Mouse (Mus musculus) MEL (cell line): ENCODE measurements around the gene Alg5. TPM values are rescaled to one million over a fixed set of nuclear protein-coding genes. Genes with fewer than 3 reads are reported as not detected.
"Not testable (repeated sequence)": the region's sequence is repeated elsewhere in the genome, so short reads cannot be mapped to it uniquely, and the experiment has no call there.

Experiments
- DNase-seq: peaks from one replicate; pipeline ENCODE4 v3.0.0; 2011; ENCODE audit warnings: low read depth, low spot score
- H3K27ac ChIP-seq: 2 replicates; pipeline ENCODE4 v1.5.1; 2012; ENCODE audit warnings: low read depth, mild to moderate bottlenecking, control low read depth, low read length, moderate library complexity; ENCODE audit not compliant: control insufficient read depth
- H3K27me3 ChIP-seq, 2 experiments: fragments of 150-350 bp in 1 of 2; sonication (generic) in 1 of 2; 2 replicates each; pipeline ENCODE4 v1.6.1; 2012; ENCODE audit warnings: low read length in 2 of 2, mild to moderate bottlenecking in 2 of 2, improper control_type of control experiment in 1 of 2, moderate library complexity in 1 of 2; ENCODE audit not compliant: insufficient read depth in 2 of 2, control insufficient read depth in 1 of 2
- H3K36me3 ChIP-seq, 2 experiments: 2 replicates each; pipeline ENCODE4 v1.6.1; 2012 to 2014; ENCODE audit warnings: low read length in 2 of 2, improper control_type of control experiment in 1 of 2, inconsistent platforms in 1 of 2, mild to moderate bottlenecking in 1 of 2; ENCODE audit not compliant: insufficient read depth in 2 of 2, control insufficient read depth in 1 of 2
- H3K4me1 ChIP-seq, 2 experiments: fragments of 150-350 bp in 1 of 2; sonication (generic) in 1 of 2; 2 replicates each; pipeline ENCODE4 v1.6.1; 2012; ENCODE audit warnings: low read length in 2 of 2, improper control_type of control experiment in 1 of 2, mild to moderate bottlenecking in 1 of 2; ENCODE audit not compliant: insufficient read depth in 2 of 2, control insufficient read depth in 1 of 2
- H3K4me3 ChIP-seq, 2 experiments: fragments of 150-350 bp in 1 of 2; sonication (generic) in 1 of 2; 2 replicates each; pipeline ENCODE4 v1.5.1; 2012; ENCODE audit warnings: low read depth in 2 of 2, low read length in 2 of 2, mild to moderate bottlenecking in 2 of 2, moderate library complexity in 2 of 2, control low read depth in 1 of 2, improper control_type of control experiment in 1 of 2; ENCODE audit not compliant: control insufficient read depth in 1 of 2, insufficient read depth in 1 of 2
- H3K79me2 ChIP-seq: 2 replicates; pipeline ENCODE4 v1.6.1; 2012; ENCODE audit warnings: mild to moderate bottlenecking, low read length, moderate library complexity; ENCODE audit not compliant: control insufficient read depth, poor library complexity, insufficient read depth
- H3K9ac ChIP-seq: 2 replicates; pipeline ENCODE4 v1.6.1; 2012; ENCODE audit warnings: low read depth, mild to moderate bottlenecking, control low read depth, low read length, moderate library complexity; ENCODE audit not compliant: control insufficient read depth, poor library complexity, severe bottlenecking
- H3K9me3 ChIP-seq: fragments of 150-350 bp; sonication (generic); replicated peaks from 2 replicates; pipeline ENCODE4 v1.6.1; 2012; ENCODE audit warnings: mild to moderate bottlenecking, low read length, improper control_type of control experiment, moderate library complexity; ENCODE audit not compliant: insufficient read depth
- CHD2 ChIP-seq: IDR thresholded peaks from 2 replicates; pipeline ENCODE4 v1.6.1; 2011; ENCODE audit warnings: low read length, improper control_type of control experiment
- CTCF ChIP-seq, 3 experiments: IDR thresholded peaks in 2 of 3; conservative IDR thresholded peaks in 1 of 3; 2 replicates each; pipeline ENCODE4 v1.5.1; 2011 to 2012; ENCODE audit warnings: low read length in 3 of 3, low read depth in 2 of 3, mild to moderate bottlenecking in 2 of 3, improper control_type of control experiment in 1 of 3, inconsistent platforms in 1 of 3, mixed read lengths in 1 of 3, moderate library complexity in 1 of 3; ENCODE audit not compliant: control insufficient read depth in 1 of 3, insufficient read depth in 1 of 3, poor library complexity in 1 of 3, severe bottlenecking in 1 of 3
- ELF1 ChIP-seq: IDR thresholded peaks from 2 replicates; pipeline ENCODE4 v1.6.1; 2014; ENCODE audit warnings: low read depth, mild to moderate bottlenecking, inconsistent platforms, low read length, improper control_type of control experiment, moderate library complexity
- EP300 ChIP-seq, 2 experiments: IDR thresholded peaks; 2 replicates each; pipeline ENCODE4 v1.6.1; 2011; ENCODE audit warnings: improper control_type of control experiment in 2 of 2, low read length in 2 of 2, low read depth in 1 of 2, mild to moderate bottlenecking in 1 of 2
- ETS1 ChIP-seq: IDR thresholded peaks from 2 replicates; pipeline ENCODE4 v1.6.1; 2012; ENCODE audit warnings: low read depth, mild to moderate bottlenecking, inconsistent platforms, low read length, improper control_type of control experiment, moderate library complexity
- JUND ChIP-seq: IDR thresholded peaks from 2 replicates; pipeline ENCODE4 v1.6.1; 2011; ENCODE audit warnings: low read depth, mild to moderate bottlenecking, improper control_type of control experiment, low read length
- KAT2A ChIP-seq: conservative IDR thresholded peaks from 2 replicates; pipeline ENCODE4 v1.6.1; 2012; ENCODE audit warnings: low read depth, low read length, improper control_type of control experiment, inconsistent platforms
- MAFK ChIP-seq: IDR thresholded peaks from 2 replicates; pipeline ENCODE4 v1.6.1; 2011; ENCODE audit warnings: low read depth, mild to moderate bottlenecking, low read length, improper control_type of control experiment, borderline replicate concordance
- MAX ChIP-seq: IDR thresholded peaks from 2 replicates; pipeline ENCODE4 v1.6.1; 2011; ENCODE audit warnings: low read length, improper control_type of control experiment
- MEF2A ChIP-seq: IDR thresholded peaks from 2 replicates; pipeline ENCODE4 v1.6.1; 2014; ENCODE audit warnings: low read depth, mild to moderate bottlenecking, inconsistent platforms, low read length, improper control_type of control experiment; ENCODE audit not compliant: poor library complexity, insufficient replicate concordance, severe bottlenecking; ENCODE audit errors: extremely low read depth
- NELFE ChIP-seq: IDR thresholded peaks from 2 replicates; pipeline ENCODE4 v1.6.1; 2011; ENCODE audit warnings: low read depth, low read length, improper control_type of control experiment
- NRF1 ChIP-seq: IDR thresholded peaks from 2 replicates; pipeline ENCODE4 v1.6.1; 2014; ENCODE audit warnings: low read depth, mild to moderate bottlenecking, inconsistent platforms, low read length, improper control_type of control experiment, moderate library complexity; ENCODE audit not compliant: poor library complexity, insufficient read depth, severe bottlenecking
- POLR2A ChIP-seq, 2 experiments: IDR thresholded peaks; 2 replicates each; pipeline ENCODE4 v1.6.1; 2011 to 2012; ENCODE audit warnings: low read length in 2 of 2, mild to moderate bottlenecking in 2 of 2, control low read depth in 1 of 2, improper control_type of control experiment in 1 of 2, low read depth in 1 of 2, moderate library complexity in 1 of 2; ENCODE audit not compliant: control insufficient read depth in 1 of 2, insufficient read depth in 1 of 2, poor library complexity in 1 of 2
- TAL1 ChIP-seq: IDR thresholded peaks from 2 replicates; pipeline ENCODE4 v1.6.1; 2012; ENCODE audit warnings: mild to moderate bottlenecking, inconsistent platforms, low read length, moderate library complexity, mixed read lengths
- TCF12 ChIP-seq: IDR thresholded peaks from 2 replicates; pipeline ENCODE4 v1.6.1; 2014; ENCODE audit warnings: low read depth, mild to moderate bottlenecking, inconsistent platforms, low read length, improper control_type of control experiment, moderate library complexity
- ZKSCAN1 ChIP-seq: IDR thresholded peaks from 2 replicates; pipeline ENCODE4 v1.6.1; 2012; ENCODE audit warnings: low read depth, mild to moderate bottlenecking, inconsistent platforms, low read length, improper control_type of control experiment, moderate library complexity
- ZNF384 ChIP-seq: IDR thresholded peaks from 2 replicates; pipeline ENCODE4 v1.6.1; 2012; ENCODE audit warnings: low read depth, mild to moderate bottlenecking, inconsistent platforms, low read length, improper control_type of control experiment
- polyA plus RNA-seq, 2 experiments: library from polyadenylated mRNA; stranded (reverse) in 1 of 2; unstranded in 1 of 2; fragments of >175 nt in 1 of 2; fragments of >200 nt in 1 of 2; gene quantifications; 2 replicates each; pipeline versions ENCODE4 v1.2.1 to v1.2.4; 2012; ENCODE audit warnings: low replicate concordance in 2 of 2, low read depth in 1 of 2; ENCODE audit not compliant: insufficient read length in 2 of 2, insufficient read depth in 1 of 2, missing spikeins in 1 of 2
- total RNA-seq: library from RNA; depleted of rRNA; stranded (reverse); fragments of 300-350 nt; gene quantifications from 2 replicates; pipeline ENCODE4 v1.2.3, GENCODE M21; 2012

Alg5 gene
- total and polyA plus RNA-seq, 3 experiments: 34.8 to 44.0 TPM; not detected in 1

GRCm38 (mm10) chr3:54692202-54693055 is 42.9 kb upstream of the Alg5 start, which contains the start of gene Supt20 (continued):
- TF ChIP-seq TAL1: no peak
- TF ChIP-seq NELFE: peak; percentile 74
- TF ChIP-seq KAT2A: 0 out of 2 replicates have a peak, but pooled peaks have one; percentile 30
- 0 out of 4 replicates have a peak, but pooled peaks of 1 of the 2 experiments have one; percentile 16 for TF ChIP-seq EP300 (IDR thresholded peaks at IDR 0.05; ENCODE audit: low read depth in 1 of 2, low read length in 2 of 2)
- TF ChIP-seq CTCF (IDR thresholded peaks at IDR 0.05 in 2 of 3, conservative IDR thresholded peaks at IDR 0.05 in 1 of 3; ENCODE audit: control insufficient read depth in 1 of 3, insufficient read depth in 1 of 3, low read depth in 2 of 3, low read length in 3 of 3, poor library complexity in 1 of 3, severe bottlenecking in 1 of 3): no peak
- TF ChIP-seq ELF1: peak; percentile 45; the same call in 1 of the 2 replicates
- no peak for TF ChIP-seq CHD2
- no peak for TF ChIP-seq ZKSCAN1
- no peak for TF ChIP-seq MAFK
- peak; percentile 81 for TF ChIP-seq POLR2A (IDR thresholded peaks at IDR 0.05; ENCODE audit: control insufficient read depth in 1 of 2, insufficient read depth in 1 of 2, low read depth in 1 of 2, low read length in 2 of 2, poor library complexity in 1 of 2)

DNA sequence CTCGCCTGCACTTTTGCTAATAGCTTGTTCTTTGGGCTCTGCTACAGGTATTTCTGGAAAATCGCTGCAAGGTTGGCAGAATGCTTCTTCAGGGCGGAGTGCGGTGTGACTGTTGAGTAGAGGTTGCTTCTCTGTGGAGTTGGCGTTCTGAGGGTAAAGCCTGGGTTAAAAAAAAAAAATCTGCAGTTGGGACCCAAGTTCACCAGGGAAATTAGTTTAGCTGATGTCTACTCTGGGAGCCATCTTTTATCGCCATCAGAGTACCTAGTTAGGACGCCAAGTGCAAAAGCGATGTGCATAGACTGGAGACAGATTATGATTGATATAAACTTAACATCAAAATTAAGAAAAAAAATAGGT is 42.3 kb upstream of the Alg5 start:
- peaks cover 6% of the 10 kb centered on the region for H3K79me2 ChIP-seq
- peak overlapping the region; percentile 85 for H3K27ac ChIP-seq
- peak overlapping the region; percentile 75 for H3K9ac ChIP-seq
- peak; percentile 77 for DNase-seq
- H3K9me3 ChIP-seq: no peaks in the 10 kb centered on the region
- H3K36me3 ChIP-seq: peaks cover 9 to 13% of the 10 kb centered on the region in 2 experiments
- peak overlapping the region; percentile 89 to 97 for H3K4me3 ChIP-seq
- TF ChIP-seq TCF12 (no peak), ELF1 (no peak), NELFE (no peak), ETS1 (no peak), ZNF384 (peak; percentile 53; the same call in 1 of the 2 replicates)
- H3K4me1 ChIP-seq: peaks cover 8 to 12% of the 10 kb centered on the region in 2 experiments
- H3K27me3 ChIP-seq: no peaks in the 10 kb centered on the region

DNA sequence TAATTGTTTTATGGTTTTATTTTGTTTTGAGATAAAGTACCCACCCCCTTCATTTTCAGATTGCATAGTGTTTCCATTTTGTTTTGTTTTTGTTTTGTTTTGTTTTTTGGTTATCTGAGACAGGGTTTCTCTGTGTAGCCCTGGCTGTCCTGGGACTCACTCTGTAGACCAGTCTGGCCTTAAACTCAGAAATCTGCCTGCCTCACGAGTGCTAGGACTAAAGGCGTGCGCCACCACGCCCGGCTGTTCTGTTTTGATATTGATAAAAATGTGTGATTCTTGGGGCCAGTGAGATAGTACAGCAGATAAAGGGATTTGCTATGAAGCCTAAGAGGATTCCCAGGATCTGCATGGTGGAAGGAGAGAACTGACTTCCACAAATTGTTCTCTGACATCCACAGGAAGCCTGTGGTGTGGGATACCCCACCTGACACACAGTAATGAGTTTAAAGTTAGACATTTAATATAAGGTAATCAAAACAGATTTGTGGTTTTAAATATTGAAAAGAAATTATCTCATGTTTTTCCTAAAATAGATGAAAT is 35.5 kb upstream of the Alg5 start:
- DNase-seq: no peak
- no peak for TF ChIP-seq JUND
- TF ChIP-seq MAX: no peak
- TF ChIP-seq NRF1: no peak
- no peak for TF ChIP-seq MEF2A
- H3K4me1 ChIP-seq: no peaks in the 10 kb centered on the region; a peak in 2 of 4 replicates
- no peak overlapping the region for H3K9ac ChIP-seq
- H3K9me3 ChIP-seq: no peaks in the 10 kb centered on the region
- no peak overlapping the region for H3K4me3 ChIP-seq
- peaks cover 6 to 44% of the 10 kb centered on the region in 2 experiments for H3K36me3 ChIP-seq
- H3K27me3 ChIP-seq: no peaks in the 10 kb centered on the region
- H3K27ac ChIP-seq: no peak overlapping the region
- no peaks in the 10 kb centered on the region; the same call in 1 of the 2 replicates for H3K79me2 ChIP-seq

DNA sequence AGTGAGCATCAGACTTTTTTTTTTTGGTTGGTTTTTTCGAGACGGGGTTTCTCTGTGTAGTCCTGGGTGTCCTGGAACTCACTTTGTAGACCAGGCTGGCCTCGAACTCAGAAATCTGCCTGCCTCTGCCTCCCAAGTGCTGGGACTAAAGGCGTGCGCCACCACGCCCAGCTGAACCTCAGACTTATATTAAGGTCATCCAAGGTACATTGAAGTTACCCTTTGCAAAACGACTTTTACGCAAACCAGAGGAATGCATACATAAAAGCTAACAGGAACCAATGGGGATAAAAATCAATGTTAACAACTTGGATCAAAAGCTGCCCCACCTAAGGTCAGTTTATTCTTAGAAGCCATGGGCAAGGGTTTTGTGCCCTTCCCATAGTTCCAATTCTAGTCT is 31.2 kb upstream of the Alg5 start:
- H3K27ac ChIP-seq, DNase-seq, H3K9ac ChIP-seq, H3K4me3 ChIP-seq, H3K79me2 ChIP-seq, H3K27me3 ChIP-seq, H3K4me1 ChIP-seq, H3K9me3 ChIP-seq: not testable (repeated sequence)
- H3K36me3 ChIP-seq: peaks cover 2 to 40% of the 10 kb centered on the region in 2 experiments
